Mouse (Mus musculus) right cerebral cortex, postnatal 4 days (tissue): ENCODE measurements around the gene Gm28047.
"Not testable (repeated sequence)": the region's sequence is repeated elsewhere in the genome, so short reads cannot be mapped to it uniquely, and the experiment has no call there.

Source experiments
- DNase-seq: peaks from one replicate; pipeline ENCODE4 v3.0.0-alpha.2; 2022

Gm28047 gene

GRCm38 (mm10) chr15:102617654-102618053 lies 7.2 kb downstream of the Gm28047 start:
- no peak for DNase-seq

DNA sequence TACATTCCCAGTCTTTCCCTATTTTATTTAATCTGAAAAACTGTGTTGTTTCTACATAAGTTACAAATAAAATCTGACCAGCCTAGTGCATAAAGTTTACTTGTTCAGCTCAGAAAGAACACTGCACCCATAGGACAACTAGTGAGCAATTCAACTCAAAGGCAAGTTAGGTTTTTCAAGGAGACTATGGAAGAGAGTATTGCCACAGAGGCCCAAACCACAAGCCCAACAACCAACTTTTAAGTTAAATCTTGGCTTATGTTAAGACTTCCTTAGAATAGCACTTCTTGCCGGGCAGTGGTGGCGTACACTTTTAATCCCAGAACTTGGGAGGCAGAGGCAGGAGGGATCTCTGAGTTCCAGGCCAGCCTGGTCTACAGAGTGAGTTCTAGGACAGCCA lies 8.7 kb downstream of the Gm28047 start:
- DNase-seq: no peak

DNA sequence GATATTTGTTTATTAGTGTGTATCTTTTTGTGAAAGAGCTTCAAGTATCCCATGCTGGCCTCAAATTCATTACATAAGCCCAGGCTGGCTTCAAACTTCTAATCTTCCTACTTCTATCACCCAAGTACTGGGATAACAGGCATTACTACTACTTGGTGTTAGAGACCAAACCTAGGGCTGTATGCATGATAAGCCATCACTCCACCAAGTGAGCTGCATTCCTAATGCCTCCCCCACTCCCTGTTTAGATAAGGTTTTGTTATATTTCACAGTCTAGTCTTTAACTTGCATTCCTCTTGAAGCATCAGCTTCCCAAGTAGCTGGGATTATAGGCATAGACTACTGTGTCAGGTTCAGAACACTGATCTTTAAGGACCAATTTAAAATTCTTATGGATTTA lies 10.6 kb downstream of the Gm28047 start:
- no peak for DNase-seq

DNA sequence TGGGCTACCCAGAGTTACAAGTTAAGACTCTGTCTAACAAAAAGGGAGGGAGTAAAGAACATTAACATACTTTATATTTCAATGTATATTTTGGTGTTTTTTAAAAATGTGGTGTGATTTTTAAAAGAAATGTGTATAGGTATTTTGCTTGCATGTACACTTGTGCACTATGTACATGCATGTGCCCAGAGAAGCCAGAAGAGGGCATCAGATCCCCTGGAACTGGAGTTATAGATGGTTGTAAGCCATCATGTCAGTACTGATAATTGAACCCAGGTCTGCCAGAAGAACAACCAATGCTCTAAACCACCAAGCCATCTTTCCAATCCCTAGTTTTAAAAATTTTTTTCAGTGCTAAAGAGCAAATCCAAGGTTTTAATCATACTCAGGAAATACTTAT lies 11.9 kb downstream of the Gm28047 start:
- DNase-seq: no peak

- not testable (repeated sequence) for DNase-seq
Measured at GRCm38 (mm10) chr15:102608586-102608985, 16.3 kb downstream of the Gm28047 start.

DNA sequence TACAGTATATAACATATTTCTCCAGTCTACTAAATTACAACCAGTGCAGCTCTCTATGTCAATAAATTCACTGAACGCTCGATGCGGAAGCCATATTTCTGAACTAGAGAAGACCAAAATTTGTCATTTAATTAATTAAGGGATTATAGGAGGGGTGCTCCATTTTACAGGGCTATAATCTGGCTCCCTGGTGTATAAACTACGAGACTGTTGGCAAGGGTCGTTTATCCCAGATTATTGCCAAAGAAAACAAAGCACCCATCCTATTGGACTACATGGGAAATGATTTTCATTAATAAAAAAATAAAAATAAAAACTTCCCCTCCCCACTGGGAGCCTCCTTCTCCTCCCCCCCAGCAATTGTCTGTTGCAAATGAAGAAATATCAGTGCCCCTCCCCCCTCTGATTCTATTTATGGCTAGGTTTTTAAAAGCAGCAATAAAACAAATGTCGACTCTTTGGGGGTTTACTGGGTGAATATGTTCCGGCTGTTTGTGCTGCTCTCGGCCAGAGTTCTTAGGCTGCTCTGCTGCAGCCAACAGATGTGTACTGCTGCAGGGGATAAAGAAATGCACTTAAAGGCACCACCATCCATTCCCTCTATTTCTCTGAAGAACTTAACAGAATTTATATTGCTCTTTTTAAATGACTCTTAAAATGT lies 30.7 kb downstream of the Gm28047 start:
- no peak for DNase-seq

DNA sequence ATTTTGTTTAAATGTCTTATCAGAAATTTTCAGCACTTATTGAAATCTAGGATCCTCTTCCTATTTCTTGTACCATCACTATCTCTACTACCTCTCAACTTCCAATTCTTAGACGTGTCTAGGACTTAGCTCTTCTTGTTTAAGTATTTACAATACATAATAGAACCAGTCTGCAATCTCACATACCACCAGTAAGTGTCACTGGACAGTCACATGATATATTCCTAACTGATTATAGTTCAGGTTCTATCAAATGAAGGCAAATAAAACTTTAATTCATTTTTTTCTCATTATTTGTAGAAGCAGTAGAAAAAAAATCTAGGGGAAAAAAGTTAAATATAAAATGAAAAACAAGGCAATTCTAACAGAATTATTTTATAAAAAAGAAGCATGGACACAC lies 32.2 kb downstream of the Gm28047 start:
- no peak for DNase-seq

GRCm38 (mm10) chr15:102590567-102590966 lies 34.3 kb downstream of the Gm28047 start:
- DNase-seq: no peak

DNA sequence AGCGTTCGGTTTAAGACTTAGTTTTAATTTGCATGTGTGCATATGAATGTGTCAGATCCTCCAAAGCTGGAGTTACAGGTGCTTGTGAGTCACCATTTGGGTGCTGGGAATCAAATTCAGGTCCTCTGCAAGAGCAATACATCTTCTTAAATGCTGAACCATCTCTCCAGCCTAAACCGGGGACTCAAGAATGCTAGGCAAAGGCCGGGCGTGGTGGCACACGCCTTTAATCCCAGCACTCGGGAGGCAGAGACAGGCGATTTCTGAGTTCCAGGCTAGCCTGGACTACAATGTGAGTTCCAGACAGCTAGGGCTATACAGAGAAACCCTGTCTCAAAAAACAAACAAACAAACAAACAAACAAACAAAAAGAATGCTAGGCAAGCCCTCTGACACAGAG lies 35.0 kb downstream of the Gm28047 start:
- no peak for DNase-seq

- DNase-seq: no peak
Measured at GRCm38 (mm10) chr15:102585501-102585900, 39.4 kb downstream of the Gm28047 start.

- peak; percentile 32 for DNase-seq
Measured at GRCm38 (mm10) chr15:102583708-102584383, 41.0 kb downstream of the Gm28047 start.

DNA sequence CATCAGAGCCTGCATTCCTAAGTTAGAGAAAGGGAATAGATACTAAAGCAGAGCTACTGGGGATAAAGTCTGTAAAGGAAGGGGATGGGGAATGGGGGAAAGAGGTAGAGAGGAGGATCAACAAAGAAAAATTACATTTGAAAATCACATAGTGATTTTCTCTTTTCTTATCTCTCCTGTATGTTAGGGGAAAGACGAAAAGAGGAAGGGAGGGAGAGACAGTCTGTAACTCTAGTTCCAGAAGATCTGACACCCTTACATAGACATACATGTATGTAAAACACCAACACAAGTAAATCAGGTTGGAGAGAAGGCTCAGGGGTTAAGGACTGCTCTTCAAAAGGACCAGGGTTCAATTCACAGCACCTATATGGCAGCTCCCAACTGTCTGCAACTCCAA lies 43.7 kb downstream of the Gm28047 start:
- DNase-seq: no peak

DNA sequence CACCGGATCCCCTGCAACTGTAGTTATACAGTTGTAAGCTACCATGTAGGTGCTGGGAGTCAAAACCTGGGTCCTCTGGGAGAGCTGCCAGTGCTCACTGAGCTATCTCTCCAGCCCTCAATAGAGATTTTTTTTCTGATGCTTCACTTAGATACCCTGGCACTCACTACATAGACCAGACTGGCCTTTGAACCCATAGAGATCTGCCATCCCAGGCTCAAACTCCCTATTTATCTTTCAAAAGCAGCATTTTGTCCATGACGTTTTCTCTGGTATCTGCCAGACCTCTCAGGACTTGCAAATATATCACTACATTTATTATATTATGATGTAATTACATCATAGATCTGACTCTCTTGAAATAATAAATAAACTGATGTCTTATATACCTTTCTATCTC lies 46.5 kb downstream of the Gm28047 start:
- no peak for DNase-seq

GRCm38 (mm10) chr15:102576972-102577371 lies 47.9 kb downstream of the Gm28047 start:
- no peak for DNase-seq

DNA sequence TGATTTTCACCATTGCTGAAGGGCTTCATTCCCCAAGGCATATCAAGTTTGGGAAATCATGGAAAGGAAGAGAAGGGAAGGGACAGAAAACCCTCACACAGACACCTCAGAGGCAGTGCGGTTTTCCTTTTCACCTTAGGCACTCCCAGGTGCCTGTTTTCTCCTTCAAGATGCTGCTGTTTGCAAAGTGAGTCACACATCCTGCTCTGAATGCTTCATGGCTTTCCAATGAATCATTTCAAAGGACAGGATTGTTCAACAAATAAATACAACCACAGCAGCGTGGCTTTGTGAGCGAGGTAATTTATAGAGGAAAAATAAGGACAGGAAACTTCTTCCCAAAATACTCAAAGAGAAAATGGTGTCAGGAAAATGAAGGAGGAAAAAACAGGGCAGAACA lies 52.8 kb downstream of the Gm28047 start:
- no peak for DNase-seq

GRCm38 (mm10) chr15:102567849-102568248 lies 57.0 kb downstream of the Gm28047 start:
- DNase-seq: no peak

DNA sequence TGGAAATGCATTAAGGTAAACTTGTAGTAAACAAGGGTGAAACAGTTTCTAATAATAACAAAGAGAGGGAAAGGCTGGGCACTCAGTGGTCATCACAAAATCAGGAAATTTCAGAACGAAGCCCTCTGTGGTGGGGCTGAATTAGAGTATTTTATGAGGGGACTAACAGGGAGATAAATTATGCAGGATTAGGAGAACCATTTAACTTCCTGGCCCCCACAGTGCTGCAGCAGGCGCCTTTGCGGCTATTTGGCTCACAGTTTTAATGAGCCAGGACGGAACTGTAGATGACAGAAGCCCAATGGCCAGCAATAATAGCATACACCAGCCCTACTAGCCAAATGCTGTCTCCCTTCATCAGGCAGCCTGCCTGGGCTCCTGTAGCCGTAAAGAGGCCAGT lies 61.2 kb downstream of the Gm28047 start:
- DNase-seq: no peak

DNA sequence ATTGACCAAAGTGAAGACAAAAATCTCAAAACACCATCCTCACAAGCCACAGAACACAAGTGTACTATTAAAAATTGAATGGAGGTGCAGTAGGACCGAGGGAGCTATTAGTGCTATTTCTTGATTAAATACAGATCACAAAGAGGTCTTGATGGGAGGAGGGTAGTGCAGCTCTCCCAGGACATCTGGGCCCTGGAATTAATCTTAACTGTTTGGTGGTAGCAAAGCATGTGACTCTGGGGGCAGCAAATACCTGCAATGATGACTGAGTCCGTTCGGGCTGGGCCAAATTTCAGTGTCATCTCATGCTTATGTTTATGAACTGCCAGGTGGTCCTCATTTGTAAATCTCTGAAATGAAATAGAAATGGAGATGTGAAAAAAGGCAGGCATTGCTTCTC lies 61.8 kb downstream of the Gm28047 start:
- DNase-seq: no peak

GRCm38 (mm10) chr15:102562491-102562890 lies 62.4 kb downstream of the Gm28047 start:
- no peak for DNase-seq

DNA sequence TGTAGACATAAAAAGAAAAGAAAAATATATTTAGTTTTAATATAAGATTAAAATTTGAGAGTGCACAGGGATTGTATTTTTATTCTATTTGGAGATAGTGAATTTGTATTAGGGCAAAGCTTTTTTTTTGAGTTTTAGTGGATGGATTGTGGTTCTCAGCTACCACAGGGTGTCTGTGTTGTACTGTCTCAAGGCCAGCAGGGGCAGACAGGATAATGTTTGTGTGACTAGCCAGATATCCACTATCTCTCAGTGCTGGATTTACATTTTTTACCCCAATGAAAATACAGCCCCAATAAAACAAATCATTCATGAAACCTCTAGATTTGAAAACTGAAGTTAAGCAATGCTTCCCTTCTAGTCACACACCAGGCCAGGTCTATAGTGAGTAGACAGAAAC lies 67.3 kb downstream of the Gm28047 start:
- DNase-seq: no peak

DNA sequence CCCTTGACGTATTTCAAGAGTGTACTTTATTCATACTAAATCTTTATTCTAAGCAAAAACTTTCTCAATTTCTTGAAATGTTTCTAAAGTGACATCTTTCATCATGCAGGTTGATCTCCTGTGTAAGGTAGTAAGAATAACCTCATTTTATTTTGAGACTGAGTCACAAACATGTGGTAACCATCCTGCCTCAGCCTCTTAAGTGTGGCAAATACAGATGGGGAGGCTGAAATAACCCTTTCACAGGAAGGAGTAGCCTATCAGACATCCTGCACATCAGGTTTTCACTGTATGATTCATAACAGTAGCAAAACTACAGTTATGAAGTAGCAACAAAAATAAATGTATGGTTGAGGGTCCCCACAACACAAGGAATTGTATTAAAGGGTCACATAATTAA lies 69.3 kb downstream of the Gm28047 start:
- no peak for DNase-seq

DNA sequence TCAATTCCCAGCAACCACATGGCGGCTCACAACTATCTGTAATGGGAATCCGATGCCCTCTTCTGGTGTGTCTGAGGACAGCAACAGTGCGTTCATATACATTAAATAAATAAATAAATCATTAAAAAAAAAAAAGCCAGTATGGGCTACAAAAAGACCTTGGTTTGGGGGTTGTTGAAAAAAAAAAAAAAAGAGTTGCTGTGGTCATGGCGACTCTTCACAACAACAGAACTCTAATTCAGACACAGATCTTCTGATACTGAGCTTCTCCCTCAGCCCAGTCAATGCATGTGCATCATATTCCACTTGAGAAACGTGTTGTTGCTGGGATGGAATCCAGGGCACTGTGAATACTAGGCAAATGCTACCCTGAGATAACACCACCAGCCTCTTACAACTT lies 72.3 kb downstream of the Gm28047 start:
- DNase-seq: no peak

DNA sequence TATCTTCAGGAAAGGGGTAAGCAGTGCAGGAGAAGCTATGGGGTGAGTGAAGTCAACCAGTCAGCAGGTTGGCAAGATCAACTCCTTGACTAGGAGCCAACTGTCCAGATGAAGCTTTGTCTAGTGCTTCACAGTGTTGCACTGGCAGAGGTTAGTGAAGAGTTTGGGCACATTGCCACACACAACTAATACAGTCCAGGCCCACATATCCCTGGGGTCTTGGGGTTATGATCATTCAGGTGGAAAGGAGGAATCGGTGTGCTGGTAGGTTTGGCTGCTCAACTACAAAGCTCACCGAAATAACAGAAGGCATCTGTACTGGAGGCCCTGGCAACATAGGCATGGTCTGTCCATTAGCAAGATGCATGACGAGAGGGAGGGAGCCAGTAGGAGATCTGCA lies 77.4 kb downstream of the Gm28047 start:
- no peak for DNase-seq

DNA sequence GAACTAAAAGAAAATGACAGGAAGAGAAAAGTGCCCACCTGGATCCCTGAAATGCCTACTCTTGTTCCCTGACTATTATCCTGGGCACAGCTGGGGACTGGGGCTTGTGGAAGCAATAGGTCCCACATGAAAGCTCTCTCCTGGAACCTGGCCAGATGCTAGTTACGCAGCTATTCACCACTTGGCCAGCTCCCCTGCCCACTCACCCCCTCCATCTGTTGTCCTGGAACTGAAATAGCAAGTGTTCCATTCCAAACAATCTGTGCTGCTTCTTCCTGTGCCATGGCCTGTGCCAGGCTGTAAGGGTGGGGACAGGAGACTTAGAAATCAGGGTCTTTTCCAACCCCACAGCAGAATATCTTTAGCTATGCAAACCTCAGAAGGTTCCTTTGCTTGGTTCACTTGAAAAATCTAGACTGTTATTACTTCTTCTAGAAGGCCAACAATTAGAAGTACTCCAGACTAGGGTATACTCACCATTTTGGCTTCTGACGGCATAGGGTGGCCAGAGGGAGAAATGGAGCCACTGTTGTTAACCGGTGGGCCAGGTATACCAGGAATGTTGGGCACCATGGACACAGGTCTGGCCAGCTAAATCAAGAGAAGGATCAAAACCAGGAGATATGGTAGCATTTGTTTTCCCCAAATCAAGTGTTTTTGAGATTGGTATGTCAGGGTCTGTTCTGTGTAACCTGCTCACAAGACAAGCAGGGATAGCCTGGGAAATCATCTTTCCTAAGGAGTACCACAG lies 78.0 kb downstream of the Gm28047 start:
- peak; percentile 58 for DNase-seq
